Mouse (Mus musculus) cerebellum, postnatal 36 days (tissue): ENCODE measurements at regions not wholly inside any gene's neighbourhood (a gene's known extent, or its start where the extent isn't known, plus 50 kb on each side); places are given as distances from the start of the nearest gene placed in this dataset.

ENCODE experiments used
- DNase-seq, 2 experiments: peaks; one replicate each; pipeline ENCODE4 v3.0.0; 2021 to 2022; ENCODE audit warnings: mixed read lengths in 2 of 2

GRCm38 (mm10) chrX:12479207-12479606 is 108.4 kb upstream of the Atp6ap2 start:
- DNase-seq, result no peak

- no peak for DNase-seq
Observed at GRCm38 (mm10) chrX:12490957-12491356, 96.6 kb upstream of the Atp6ap2 start.

- DNase-seq, result no peak
Observed at GRCm38 (mm10) chrX:12493216-12493615, 94.4 kb upstream of the Atp6ap2 start.

GRCm38 (mm10) chrX:12493916-12494315 is 93.7 kb upstream of the Atp6ap2 start:
- no peak for DNase-seq

- no peak for DNase-seq
Observed at GRCm38 (mm10) chrX:12494535-12494934, 93.1 kb upstream of the Atp6ap2 start.

GRCm38 (mm10) chrX:12500601-12501000 is 87.0 kb upstream of the Atp6ap2 start:
- no peak for DNase-seq

GRCm38 (mm10) chrX:12502364-12502763 is 85.2 kb upstream of the Atp6ap2 start:
- DNase-seq, result no peak

- DNase-seq, result no peak
Observed at GRCm38 (mm10) chrX:12503581-12503980, 84.0 kb upstream of the Atp6ap2 start.

- no peak for DNase-seq
Observed at GRCm38 (mm10) chrX:12511119-12511518, 76.5 kb upstream of the Atp6ap2 start.

- no peak for DNase-seq
Observed at GRCm38 (mm10) chrX:12525044-12525443, 62.6 kb upstream of the Atp6ap2 start.

- DNase-seq, result no peak
Observed at GRCm38 (mm10) chrX:12530406-12531311, 56.9 kb upstream of the Atp6ap2 start.
